Mouse (Mus musculus): Measurements from ENCODE around the gene Cux2. TPM values are rescaled to one million over a fixed set of nuclear protein-coding genes. Genes with fewer than 3 reads are reported as not detected.

The Cux2 gene
- polyA plus RNA-seq, 1 experiment from 2014 or later: 33.7 TPM

GRCm38 (mm10) chr5:121836692-121837415 is 213.0 kb downstream of the Cux2 start:
- no peaks in the 10 kb centered on the region for H3K36me3 ChIP-seq
- H3K4me3 ChIP-seq: peak overlapping the region; percentile 87
- peak overlapping the region; percentile 44; the same call in 1 of the 2 replicates for H3K27ac ChIP-seq (replicated peaks)
- ATAC-seq (replicated peaks): peak; percentile 59
- WGBS: under 1% methylated on average over 56 of the region's 77 CpGs
- H3K9ac ChIP-seq (replicated peaks): peak overlapping the region; percentile 78
- H3K9me3 ChIP-seq: no peaks in the 10 kb centered on the region
- H3K4me2 ChIP-seq (replicated peaks): peak overlapping the region; percentile 97
- H3K4me1 ChIP-seq: peaks cover 42% of the 10 kb centered on the region
- H3K27me3 ChIP-seq: peaks cover 26% of the 10 kb centered on the region

GRCm38 (mm10) chr5:121835949-121836691 is 213.8 kb downstream of the Cux2 start:
- ATAC-seq (replicated peaks): peak; percentile 16; the same call in 1 of the 2 replicates
- peak overlapping the region; percentile 78 for H3K9ac ChIP-seq (replicated peaks)
- peak overlapping the region; percentile 87 for H3K4me3 ChIP-seq
- peak overlapping the region; percentile 97 for H3K4me2 ChIP-seq (replicated peaks)
- no peaks in the 10 kb centered on the region for H3K36me3 ChIP-seq
- H3K4me1 ChIP-seq: peaks cover 42% of the 10 kb centered on the region
- H3K27ac ChIP-seq (replicated peaks): peak overlapping the region; percentile 44; the same call in 1 of the 2 replicates
- H3K27me3 ChIP-seq: peaks cover 23% of the 10 kb centered on the region
- WGBS: 1% methylated on average over 49 of the region's 51 CpGs
- H3K9me3 ChIP-seq: no peaks in the 10 kb centered on the region

- H3K4me3 ChIP-seq: peak overlapping the region; percentile 87
- no peak overlapping the region for H3K27ac ChIP-seq (replicated peaks)
- H3K4me1 ChIP-seq: peaks cover 42% of the 10 kb centered on the region
- H3K9me3 ChIP-seq: no peaks in the 10 kb centered on the region
- 49% methylated on average over 12 of the region's 12 CpGs for WGBS
- no peak for ATAC-seq (replicated peaks)
- H3K27me3 ChIP-seq: peaks cover 23% of the 10 kb centered on the region
- H3K4me2 ChIP-seq (replicated peaks): peak overlapping the region; percentile 97
- H3K9ac ChIP-seq (replicated peaks): peak overlapping the region; percentile 78; the same call in 1 of the 2 replicates
- no peaks in the 10 kb centered on the region for H3K36me3 ChIP-seq
Observed at GRCm38 (mm10) chr5:121834991-121835747, 214.7 kb downstream of the Cux2 start.

- H3K9ac ChIP-seq (replicated peaks): no peak overlapping the region
- H3K4me1 ChIP-seq: peaks cover 46% of the 10 kb centered on the region
Observed at GRCm38 (mm10) chr5:121834241-121834606, 215.7 kb downstream of the Cux2 start.

GRCm38 (mm10) chr5:121833572-121834240 is 216.2 kb downstream of the Cux2 start:
- no peak overlapping the region for H3K27ac ChIP-seq (replicated peaks)
- no peak overlapping the region for H3K9ac ChIP-seq (replicated peaks)
- no peak overlapping the region for H3K4me3 ChIP-seq
- peaks cover 47% of the 10 kb centered on the region for H3K4me1 ChIP-seq
- no peaks in the 10 kb centered on the region for H3K9me3 ChIP-seq
- no peak overlapping the region for H3K4me2 ChIP-seq (replicated peaks)
- no peak for ATAC-seq (replicated peaks)
- peaks cover 21% of the 10 kb centered on the region for H3K27me3 ChIP-seq
- WGBS: 62% methylated on average over 10 of the region's 10 CpGs
- H3K36me3 ChIP-seq: no peaks in the 10 kb centered on the region

More at GRCm38 (mm10) chr5:121834241-121834606, 215.7 kb downstream of the Cux2 start:
- 78% methylated on average over 7 of the region's 7 CpGs for WGBS
- peak overlapping the region; percentile 7; the same call in 1 of the 2 replicates for H3K4me2 ChIP-seq (replicated peaks)
- H3K36me3 ChIP-seq: no peaks in the 10 kb centered on the region
- H3K27me3 ChIP-seq: peaks cover 26% of the 10 kb centered on the region
- H3K27ac ChIP-seq (replicated peaks): no peak overlapping the region
- no peak overlapping the region for H3K4me3 ChIP-seq
- no peak for ATAC-seq (replicated peaks)
- no peaks in the 10 kb centered on the region for H3K9me3 ChIP-seq

- H3K27ac ChIP-seq (replicated peaks): no peak overlapping the region
- WGBS: 89% methylated on average over 2 of the region's 2 CpGs
- H3K27me3 ChIP-seq: peaks cover 17% of the 10 kb centered on the region
- H3K4me3 ChIP-seq: no peak overlapping the region
- H3K9ac ChIP-seq (replicated peaks): no peak overlapping the region
- no peak overlapping the region for H3K4me2 ChIP-seq (replicated peaks)
- H3K36me3 ChIP-seq: no peaks in the 10 kb centered on the region
- H3K9me3 ChIP-seq: no peaks in the 10 kb centered on the region
- H3K4me1 ChIP-seq: peaks cover 47% of the 10 kb centered on the region
- ATAC-seq (replicated peaks): no peak
Observed at GRCm38 (mm10) chr5:121833159-121833558, 216.7 kb downstream of the Cux2 start.

GRCm38 (mm10) chr5:121832376-121833155 is 217.3 kb downstream of the Cux2 start:
- 80% methylated on average over 6 of the region's 6 CpGs for WGBS

GRCm38 (mm10) chr5:121831002-121831601 is 218.8 kb downstream of the Cux2 start:
- Histone ChIP-seq H3K9me3 (no peaks in the 10 kb centered on the region), H3K4me2 (replicated peaks) (no peak overlapping the region), H3K27me3 (peaks cover 6% of the 10 kb centered on the region; the same call in 1 of the 2 replicates), H3K4me3 (no peak overlapping the region), H3K4me1 (peaks cover 37% of the 10 kb centered on the region), H3K9ac (replicated peaks) (no peak overlapping the region), H3K27ac (replicated peaks) (no peak overlapping the region), H3K36me3 (0 out of 2 replicates have a peak, but pooled peaks cover 2% of the 10 kb centered on the region)
- ATAC-seq (replicated peaks): no peak
- 90% methylated on average over 6 of the region's 6 CpGs for WGBS

More at GRCm38 (mm10) chr5:121832376-121833155, 217.3 kb downstream of the Cux2 start:
- H3K27me3 ChIP-seq: peaks cover 14% of the 10 kb centered on the region
- H3K27ac ChIP-seq (replicated peaks): no peak overlapping the region
- no peak for ATAC-seq (replicated peaks)
- no peaks in the 10 kb centered on the region for H3K36me3 ChIP-seq
- H3K9me3 ChIP-seq: no peaks in the 10 kb centered on the region
- H3K4me3 ChIP-seq: no peak overlapping the region
- no peak overlapping the region for H3K4me2 ChIP-seq (replicated peaks)
- peaks cover 47% of the 10 kb centered on the region for H3K4me1 ChIP-seq
- H3K9ac ChIP-seq (replicated peaks): no peak overlapping the region

- Histone ChIP-seq H3K9ac (replicated peaks) (peak overlapping the region; percentile 44), H3K27me3 (peaks cover 6% of the 10 kb centered on the region; the same call in 1 of the 2 replicates), H3K4me3 (peak overlapping the region; percentile 42), H3K36me3 (0 out of 2 replicates have a peak, but pooled peaks cover 2% of the 10 kb centered on the region), H3K4me2 (replicated peaks) (peak overlapping the region; percentile 95), H3K27ac (replicated peaks) (0 out of 2 replicates have a peak overlapping the region, but pooled peaks have one; percentile 35), H3K4me1 (peaks cover 25% of the 10 kb centered on the region), H3K9me3 (no peaks in the 10 kb centered on the region)
- ATAC-seq (replicated peaks): peak; percentile 68
- WGBS: 3% methylated on average over 74 of the region's 82 CpGs
Observed at GRCm38 (mm10) chr5:121828491-121829432, 221.1 kb downstream of the Cux2 start.

Measured in forebrain, embryonic 15.5 days (tissue).